Mouse (Mus musculus) midbrain, embryonic 12.5 days (tissue): ENCODE data around the gene Tmem239. TPM values are rescaled to one million over a fixed set of nuclear protein-coding genes. Genes with fewer than 3 reads are reported as not detected.

Experiments
- ATAC-seq: fragments of 200-750 bp; cut with Nextera tagmentation; 2 replicates; pipeline ENCODE4 v1.8.0; 2017; ENCODE audit warnings: low read depth, moderate TSS enrichment, moderate library complexity; ENCODE audit not compliant: low FRiP score
- H3K27ac ChIP-seq: fragments of 300-500 bp; sonication (generic); replicated peaks from 2 replicates; pipeline ENCODE4 v1.5.1; 2016; ENCODE audit warnings: mild to moderate bottlenecking
- H3K27me3 ChIP-seq: fragments of 300-500 bp; sonication (generic); 2 replicates; pipeline ENCODE4 v1.6.1; 2016; ENCODE audit warnings: mild to moderate bottlenecking
- H3K36me3 ChIP-seq: fragments of 300-500 bp; sonication (generic); 2 replicates; pipeline ENCODE4 v1.6.1; 2016
- H3K4me1 ChIP-seq: fragments of 300-500 bp; sonication (generic); 2 replicates; pipeline ENCODE4 v1.6.1; 2016
- H3K4me2 ChIP-seq: fragments of 300-500 bp; sonication (generic); replicated peaks from 2 replicates; pipeline ENCODE4 v1.6.1; 2016; ENCODE audit warnings: mild to moderate bottlenecking, moderate library complexity
- H3K4me3 ChIP-seq: fragments of 300-500 bp; sonication (generic); 2 replicates; pipeline ENCODE4 v1.5.1; 2016; ENCODE audit warnings: mild to moderate bottlenecking
- H3K9ac ChIP-seq: fragments of 300-500 bp; sonication (generic); replicated peaks from 2 replicates; pipeline ENCODE4 v1.6.1; 2016; ENCODE audit warnings: mild to moderate bottlenecking, moderate library complexity
- H3K9me3 ChIP-seq: fragments of 300-500 bp; sonication (generic); 2 replicates; pipeline ENCODE4 v1.6.1; 2016; ENCODE audit warnings: mild to moderate bottlenecking
- WGBS: fragments of 180-500 bp; shearing (Covaris S2); methylation state at CpG from one replicate; pipeline ENCODE4 v1.1.7; 2016; 5-methylcytosine and 5-hydroxymethylcytosine counted together
- polyA plus RNA-seq: library from polyadenylated mRNA; unstranded; fragments of >200 nt; fragmentation: Nextera tagmentation; extraction: Ambion mirVana; gene quantifications from 2 replicates; pipeline ENCODE4 v1.2.1, GENCODE M21; 2016

Gene Tmem239
- polyA plus RNA-seq, 1 experiment from 2014 or later, result not detected

DNA sequence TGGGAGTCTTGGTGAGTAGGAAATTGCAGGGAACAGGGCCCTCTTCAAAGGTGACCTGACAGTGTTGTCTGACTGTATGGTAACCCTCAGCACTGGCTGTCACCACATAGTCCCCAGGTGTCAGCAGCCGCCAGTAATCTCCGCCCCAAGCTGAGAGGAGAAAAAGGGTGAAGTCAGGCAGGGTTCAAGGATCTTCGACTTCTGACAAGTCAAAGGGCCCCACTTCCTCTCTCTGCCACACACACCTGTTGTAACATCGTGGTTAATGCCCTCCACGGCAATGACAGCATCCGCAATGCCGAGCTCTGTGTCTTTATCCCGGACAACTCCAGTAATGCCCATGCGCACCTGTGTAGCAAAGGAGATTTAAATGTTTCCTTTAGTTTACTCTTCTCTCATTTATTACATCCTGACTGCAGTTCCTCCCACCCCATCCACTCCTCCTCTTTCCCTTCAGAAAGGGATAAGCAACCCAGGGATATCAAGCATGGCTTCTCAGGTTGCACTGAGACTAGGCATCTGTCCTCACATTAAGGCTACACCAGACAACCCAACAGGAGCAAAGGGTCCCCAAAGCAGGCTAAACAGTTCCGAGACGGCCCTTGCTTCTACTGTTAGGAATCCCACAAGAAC is 15.2 kb upstream of the Tmem239 start:
- WGBS, result 84% methylated on average over 11 of the region's 11 CpGs
- H3K4me1 ChIP-seq, result no peaks in the 10 kb centered on the region
- no peak overlapping the region for H3K4me2 ChIP-seq
- H3K27ac ChIP-seq, result no peak overlapping the region
- ATAC-seq, result no peak
- peaks cover 8% of the 10 kb centered on the region; the same call in 1 of the 2 replicates for H3K36me3 ChIP-seq
- H3K27me3 ChIP-seq, result peaks cover 2% of the 10 kb centered on the region; the same call in 1 of the 2 replicates
- no peak overlapping the region for H3K9ac ChIP-seq
- H3K4me3 ChIP-seq, result no peak overlapping the region
- H3K9me3 ChIP-seq, result no peaks in the 10 kb centered on the region

GRCm38 (mm10) chr2:130392836-130393235 is 13.4 kb upstream of the Tmem239 start:
- Histone ChIP-seq H3K36me3 (peaks cover 8% of the 10 kb centered on the region; the same call in 1 of the 2 replicates), H3K4me1 (peaks cover 13% of the 10 kb centered on the region), H3K9me3 (no peaks in the 10 kb centered on the region), H3K9ac (no peak overlapping the region), H3K27ac (no peak overlapping the region), H3K27me3 (peaks cover 12% of the 10 kb centered on the region), H3K4me3 (no peak overlapping the region), H3K4me2 (no peak overlapping the region)
- ATAC-seq, result no peak
- 89% methylated on average over 3 of the region's 3 CpGs for WGBS

- WGBS, result 93% methylated on average over 11 of the region's 11 CpGs
- Histone ChIP-seq H3K27me3 (peaks cover 28% of the 10 kb centered on the region), H3K4me1 (peaks cover 17% of the 10 kb centered on the region), H3K27ac (no peak overlapping the region), H3K9ac (no peak overlapping the region), H3K36me3 (peaks cover 8% of the 10 kb centered on the region; the same call in 1 of the 2 replicates), H3K4me3 (no peak overlapping the region), H3K4me2 (no peak overlapping the region), H3K9me3 (no peaks in the 10 kb centered on the region)
- ATAC-seq, result no peak
These were observed 10.6 kb upstream of the Tmem239 start for GRCm38 (mm10) chr2:130395696-130396095.

DNA sequence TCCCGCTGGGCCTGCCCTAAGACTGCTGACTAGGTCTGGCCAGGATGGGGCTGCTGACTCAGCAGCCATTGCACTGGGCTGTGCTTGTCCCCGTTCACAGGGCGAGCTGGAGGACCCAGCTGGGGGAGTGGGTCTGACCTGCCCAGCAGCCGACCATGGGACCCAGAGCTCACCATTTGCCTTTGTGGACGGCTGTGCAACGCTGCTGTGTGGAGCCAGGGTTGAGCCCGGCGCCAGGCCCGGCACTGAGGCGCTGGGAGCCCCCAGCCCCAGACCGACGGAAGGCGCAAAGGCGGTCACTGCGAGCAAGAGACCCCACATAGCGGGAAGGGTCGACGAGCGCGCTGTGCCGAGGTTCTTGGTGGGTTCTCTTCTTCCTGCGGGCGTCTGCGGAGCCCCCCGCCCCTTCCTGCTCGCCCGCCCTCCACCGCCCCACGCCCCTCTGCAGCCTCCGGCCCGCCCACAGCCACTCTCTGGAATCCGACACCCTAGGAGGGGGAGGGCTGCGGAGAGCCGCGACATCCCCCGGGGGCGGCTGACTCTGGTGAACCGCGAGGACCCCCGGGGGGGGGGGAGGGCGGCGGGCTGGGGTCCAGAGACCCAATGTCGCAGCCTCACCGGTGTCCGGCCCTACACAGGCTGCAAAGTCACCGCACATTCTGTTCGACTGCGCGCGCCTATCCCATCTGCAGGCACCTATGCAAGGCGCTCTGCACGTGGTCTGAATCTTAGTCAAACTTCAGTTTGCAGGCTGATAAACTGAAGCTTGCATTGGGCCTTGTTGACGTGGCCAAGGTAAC is 8.9 kb upstream of the Tmem239 start, which contains the start of gene Cpxm1:
TSS of gene Cpxm1 (minus strand) at position 389 of the 800 bp plus-strand sequence.
- Histone ChIP-seq H3K4me2 (peak within 1 kb of the TSS; percentile 99), H3K9me3 (no peaks in the 10 kb centered on the region), H3K27ac (no peak within 1 kb of the TSS), H3K27me3 (peaks cover 28% of the 10 kb centered on the region), H3K9ac (peak within 1 kb of the TSS; percentile 73), H3K4me3 (peak within 1 kb of the TSS; percentile 59), H3K36me3 (peaks cover 8% of the 10 kb centered on the region; the same call in 1 of the 2 replicates), H3K4me1 (peaks cover 23% of the 10 kb centered on the region)
- under 1% methylated on average over 42 of the region's 53 CpGs for WGBS
- peak; percentile 86 for ATAC-seq

DNA sequence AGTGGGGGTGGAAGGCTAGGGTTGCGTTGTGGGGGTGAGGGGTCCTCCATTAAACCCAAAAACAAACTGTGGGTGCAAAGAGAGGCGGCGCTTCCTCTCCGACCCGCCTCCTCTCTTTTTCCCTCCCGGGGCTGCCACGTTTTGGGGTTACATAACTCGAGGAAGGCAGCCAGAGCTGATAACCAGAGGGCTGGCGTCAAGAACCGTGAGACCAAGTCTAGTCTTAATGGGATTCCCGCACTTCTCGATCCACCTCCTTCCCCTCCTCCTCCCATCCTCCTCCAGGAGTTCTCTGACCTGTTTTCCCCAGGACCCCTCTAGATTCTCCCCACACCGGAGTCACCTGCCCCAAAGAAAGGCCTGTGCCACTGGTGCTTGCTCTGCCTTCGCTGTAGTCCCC is 8.2 kb upstream of the Tmem239 start:
- no peak overlapping the region for H3K9ac ChIP-seq
- no peaks in the 10 kb centered on the region for H3K9me3 ChIP-seq
- peak overlapping the region; percentile 59 for H3K4me3 ChIP-seq
- H3K27me3 ChIP-seq, result peaks cover 31% of the 10 kb centered on the region
- no peak overlapping the region for H3K27ac ChIP-seq
- H3K36me3 ChIP-seq, result peaks cover 8% of the 10 kb centered on the region; the same call in 1 of the 2 replicates
- WGBS, result 10% methylated on average over 14 of the region's 14 CpGs
- H3K4me2 ChIP-seq, result peak overlapping the region; percentile 99
- peaks cover 23% of the 10 kb centered on the region for H3K4me1 ChIP-seq
- no peak for ATAC-seq

- no peak overlapping the region for H3K27ac ChIP-seq
- H3K4me2 ChIP-seq, result no peak overlapping the region
- H3K36me3 ChIP-seq, result no peaks in the 10 kb centered on the region
- H3K27me3 ChIP-seq, result peaks cover 31% of the 10 kb centered on the region
- peaks cover 23% of the 10 kb centered on the region for H3K4me1 ChIP-seq
- WGBS, result 91% methylated on average over 1 of the region's 1 CpGs
- no peak for ATAC-seq
- no peaks in the 10 kb centered on the region for H3K9me3 ChIP-seq
- H3K9ac ChIP-seq, result no peak overlapping the region
- H3K4me3 ChIP-seq, result no peak overlapping the region
These were observed 6.2 kb upstream of the Tmem239 start for GRCm38 (mm10) chr2:130400046-130400445.

- no peak overlapping the region for H3K9ac ChIP-seq
- H3K9me3 ChIP-seq, result no peaks in the 10 kb centered on the region
- peaks cover 19% of the 10 kb centered on the region for H3K4me1 ChIP-seq
- no peak overlapping the region for H3K4me2 ChIP-seq
- WGBS, result 86% methylated on average over 4 of the region's 4 CpGs
- ATAC-seq, result no peak
- H3K4me3 ChIP-seq, result no peak overlapping the region
- H3K27ac ChIP-seq, result no peak overlapping the region
- H3K27me3 ChIP-seq, result peaks cover 30% of the 10 kb centered on the region
- H3K36me3 ChIP-seq, result no peaks in the 10 kb centered on the region
These were observed 4.4 kb upstream of the Tmem239 start for GRCm38 (mm10) chr2:130401891-130402290.

- no peak within 1 kb of the TSS for H3K4me2 ChIP-seq
- no peaks in the 10 kb centered on the region for H3K36me3 ChIP-seq
- no peak for ATAC-seq
- H3K27me3 ChIP-seq, result peaks cover 9% of the 10 kb centered on the region
- no peaks in the 10 kb centered on the region for H3K9me3 ChIP-seq
- WGBS, result 93% methylated on average over 1 of the region's 1 CpGs
- H3K4me1 ChIP-seq, result peaks cover 13% of the 10 kb centered on the region; the same call in 1 of the 2 replicates
- no peak within 1 kb of the TSS for H3K9ac ChIP-seq
- no peak within 1 kb of the TSS for H3K27ac ChIP-seq
- H3K4me3 ChIP-seq, result no peak within 1 kb of the TSS
These were observed 1.3 kb upstream of the Tmem239 start, which contains the start of the genes Gm28372 and 1700020A23Rik for GRCm38 (mm10) chr2:130404939-130405338. Gene Gm28372 (plus strand): TSS chr2:130405239. Gene 1700020A23Rik (plus strand): TSS chr2:130405259.

GRCm38 (mm10) chr2:130408194-130408593 is 1.9 kb downstream of the Tmem239 start:
- Histone ChIP-seq H3K36me3 (no peaks in the 10 kb centered on the region), H3K4me1 (0 out of 2 replicates have a peak, but pooled peaks cover 5% of the 10 kb centered on the region), H3K4me2 (no peak overlapping the region), H3K9ac (no peak overlapping the region), H3K9me3 (no peaks in the 10 kb centered on the region), H3K4me3 (no peak overlapping the region), H3K27me3 (peaks cover 6% of the 10 kb centered on the region; the same call in 1 of the 2 replicates), H3K27ac (no peak overlapping the region)
- 17% methylated on average over 6 of the region's 6 CpGs for WGBS
- ATAC-seq, result no peak

- 38% methylated on average over 16 of the region's 16 CpGs for WGBS
- no peak overlapping the region for H3K9ac ChIP-seq
- H3K27ac ChIP-seq, result no peak overlapping the region
- no peaks in the 10 kb centered on the region for H3K9me3 ChIP-seq
- peak; percentile 78 for ATAC-seq
- 0 out of 2 replicates have a peak, but pooled peaks cover 5% of the 10 kb centered on the region for H3K4me1 ChIP-seq
- no peak overlapping the region for H3K4me3 ChIP-seq
- no peaks in the 10 kb centered on the region for H3K27me3 ChIP-seq
- H3K36me3 ChIP-seq, result no peaks in the 10 kb centered on the region
- no peak overlapping the region for H3K4me2 ChIP-seq
These were observed 5.5 kb downstream of the Tmem239 start for GRCm38 (mm10) chr2:130411558-130412495.

- no peak overlapping the region for H3K9ac ChIP-seq
- 84% methylated on average over 3 of the region's 3 CpGs for WGBS
These were observed 6.5 kb downstream of the Tmem239 start for GRCm38 (mm10) chr2:130412775-130413174.

More at GRCm38 (mm10) chr2:130412775-130413174, 6.5 kb downstream of the Tmem239 start:
- Histone ChIP-seq H3K4me2 (no peak overlapping the region), H3K9me3 (no peaks in the 10 kb centered on the region), H3K4me1 (0 out of 2 replicates have a peak, but pooled peaks cover 5% of the 10 kb centered on the region), H3K27me3 (no peaks in the 10 kb centered on the region), H3K4me3 (no peak overlapping the region), H3K27ac (no peak overlapping the region), H3K36me3 (no peaks in the 10 kb centered on the region)
- no peak for ATAC-seq
